Mouse (Mus musculus) spleen, postnatal 4 days (tissue): ENCODE results near the gene Mark4.
A peak's percentile ranks its signal among the peaks of the same experiment; 100 is the strongest.

ENCODE experiments used
- DNase-seq, 2 experiments: peaks; one replicate each; pipeline ENCODE4 v3.0.0; 2022; ENCODE audit warnings: low spot score in 2 of 2

The Mark4 gene

DNA sequence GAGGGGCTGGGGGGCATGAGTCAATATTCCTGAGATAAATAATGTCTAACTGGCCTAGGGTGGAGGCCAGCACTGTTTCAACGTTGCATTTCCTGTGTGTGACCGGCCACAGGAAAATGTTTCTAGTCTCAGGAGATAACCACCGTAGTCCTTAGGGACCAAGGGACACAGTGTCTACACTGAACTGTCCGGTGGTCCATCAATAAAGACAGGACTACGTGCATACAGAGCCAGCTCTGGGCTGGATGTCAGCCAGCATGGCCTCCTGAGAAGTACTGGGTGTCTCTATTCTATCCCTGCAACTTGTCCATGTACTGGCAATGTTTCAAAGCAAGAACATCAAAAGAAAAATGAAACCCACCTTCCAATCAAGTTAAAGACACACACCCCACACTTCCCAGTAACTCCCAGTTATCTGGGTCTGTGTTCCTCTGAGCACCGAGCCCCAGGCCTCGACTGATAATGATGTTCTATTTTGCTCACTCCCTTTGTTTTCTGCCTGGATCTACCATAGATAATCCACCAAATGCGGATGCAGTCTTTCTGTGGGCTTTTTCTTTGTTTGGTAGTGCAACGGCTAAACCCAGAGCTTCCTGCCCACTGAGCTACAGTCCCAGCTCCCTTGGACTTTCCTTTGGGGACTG lies 17.1 kb downstream of the Mark4 start:
- DNase-seq: no peak

DNA sequence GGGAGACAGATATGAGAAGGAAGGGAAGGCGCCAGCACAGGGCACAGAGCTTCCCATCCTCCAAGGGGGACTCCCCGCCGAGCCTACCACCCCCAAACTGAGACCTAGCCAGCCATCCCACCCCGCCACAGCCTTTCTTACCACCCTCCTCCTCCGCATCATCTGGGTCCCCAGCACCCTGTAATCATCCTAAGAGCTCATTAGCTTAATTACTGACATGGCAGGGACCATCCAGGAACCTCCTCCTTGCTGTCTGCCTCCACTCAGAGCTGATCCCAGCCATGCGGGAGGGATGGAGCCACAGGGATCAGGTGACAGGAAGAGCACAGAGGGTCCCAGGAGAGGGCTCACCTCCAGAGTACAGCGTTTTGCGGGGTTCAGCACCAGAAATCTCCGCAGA lies 21.6 kb downstream of the Mark4 start:
- DNase-seq: no peak

DNA sequence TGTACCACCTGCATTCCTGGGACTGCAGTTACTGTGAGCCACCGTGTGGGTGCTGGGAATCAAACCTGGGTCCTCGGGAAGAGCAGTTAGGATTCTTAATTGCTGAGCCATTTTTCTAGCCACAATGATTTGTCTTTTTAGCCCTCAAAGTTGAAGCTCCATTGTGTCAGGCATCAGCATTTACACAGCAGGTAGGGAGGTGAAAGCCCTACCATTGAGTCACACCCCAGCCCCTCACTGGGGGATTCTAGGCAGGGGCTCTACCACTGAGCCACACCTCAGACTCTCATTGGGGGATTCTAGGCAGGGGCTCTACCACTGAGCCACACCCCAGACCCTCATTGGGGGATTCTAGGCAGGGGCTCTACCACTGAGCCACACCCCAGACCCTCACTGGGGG lies 22.3 kb downstream of the Mark4 start:
- DNase-seq: no peak

DNA sequence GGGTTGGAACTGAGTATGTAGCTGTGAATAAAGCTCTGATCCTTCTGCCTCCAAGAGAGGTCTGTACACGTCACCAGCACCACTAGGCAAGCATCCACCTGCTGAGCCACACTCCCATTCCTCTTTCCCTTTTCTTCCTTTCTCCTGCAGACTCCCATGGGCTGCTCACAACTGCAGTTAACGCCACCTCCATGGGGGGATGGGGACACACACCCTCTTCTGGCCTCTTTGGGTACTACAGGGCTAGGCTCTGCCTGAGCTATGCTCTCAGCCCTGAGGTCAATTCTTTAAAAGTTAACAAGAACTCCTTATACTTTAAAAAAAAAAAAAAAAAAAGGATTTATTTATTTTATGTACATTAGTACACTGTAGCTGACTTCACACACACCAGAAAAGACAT lies 26.1 kb downstream of the Mark4 start:
- no peak for DNase-seq

DNA sequence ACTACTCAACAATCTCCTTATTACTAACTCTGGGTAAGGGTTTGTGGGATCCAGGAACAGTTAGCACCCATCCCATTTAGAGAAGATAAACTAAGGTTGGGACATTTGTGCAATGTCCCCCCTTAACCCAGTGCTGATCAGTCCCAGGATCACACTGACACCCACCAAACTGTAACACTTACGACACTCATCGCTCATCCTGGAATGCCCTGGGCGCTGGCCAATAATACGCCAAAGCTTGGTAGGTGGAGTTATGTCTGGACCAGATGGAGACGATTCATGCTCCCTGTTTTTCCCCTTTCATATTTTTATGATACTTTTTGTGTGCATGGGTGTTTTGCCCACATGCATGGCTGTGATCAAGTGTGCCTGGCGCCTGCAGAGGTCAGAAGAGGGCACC lies 28.2 kb downstream of the Mark4 start:
- DNase-seq: no peak

DNA sequence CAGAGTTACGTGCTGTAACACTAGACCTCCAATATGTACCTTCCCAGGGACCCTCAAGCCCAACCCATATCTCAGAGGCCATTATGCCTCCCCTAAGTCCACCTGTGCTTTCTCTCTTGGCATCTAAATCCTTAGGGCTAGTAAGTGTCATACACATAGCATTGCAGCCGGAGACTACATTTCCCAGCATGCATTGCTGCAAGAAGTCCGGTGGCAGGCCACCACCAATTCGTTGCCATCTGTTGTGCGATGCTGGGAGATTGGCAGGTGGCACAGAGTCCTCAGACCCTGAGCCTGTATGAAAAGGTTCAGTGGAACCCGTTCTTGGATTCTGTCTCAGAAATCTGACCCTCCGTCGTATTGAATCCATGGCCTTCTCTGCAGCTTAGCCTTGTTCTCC lies 28.9 kb downstream of the Mark4 start:
- no peak for DNase-seq

DNA sequence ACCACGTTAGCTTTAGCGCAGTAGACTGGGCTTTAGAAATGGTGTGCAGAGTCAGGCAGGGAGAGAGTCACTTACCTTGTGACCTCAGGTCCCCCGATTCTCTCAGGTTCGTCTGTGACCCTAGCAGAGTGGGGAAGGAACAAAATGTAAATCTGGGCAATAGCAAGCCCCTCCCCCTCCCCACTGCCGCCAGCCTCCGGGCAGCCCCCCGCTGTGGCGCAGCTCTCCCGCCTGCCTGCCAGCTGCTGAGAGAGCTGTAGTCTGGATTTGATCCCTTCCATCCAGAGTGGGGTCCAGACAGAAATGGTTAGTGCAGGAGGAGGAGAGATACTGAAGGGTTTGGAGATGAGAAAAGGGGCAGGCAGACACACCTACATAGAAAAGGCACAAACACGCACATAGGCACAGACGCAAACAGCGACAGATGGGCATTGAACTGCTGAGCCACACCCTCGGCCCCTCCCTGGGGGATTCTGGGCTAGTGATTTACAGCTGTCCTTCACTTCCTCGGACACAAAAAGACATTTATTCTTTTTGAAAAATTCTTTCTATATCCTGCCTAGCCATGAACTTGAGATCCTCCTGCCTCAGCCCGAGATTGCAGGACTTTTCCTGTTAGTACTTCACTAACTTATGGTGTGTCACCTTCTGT lies 30.5 kb downstream of the Mark4 start:
- DNase-seq: peak in 1 of 2 experiments; percentile 40

DNA sequence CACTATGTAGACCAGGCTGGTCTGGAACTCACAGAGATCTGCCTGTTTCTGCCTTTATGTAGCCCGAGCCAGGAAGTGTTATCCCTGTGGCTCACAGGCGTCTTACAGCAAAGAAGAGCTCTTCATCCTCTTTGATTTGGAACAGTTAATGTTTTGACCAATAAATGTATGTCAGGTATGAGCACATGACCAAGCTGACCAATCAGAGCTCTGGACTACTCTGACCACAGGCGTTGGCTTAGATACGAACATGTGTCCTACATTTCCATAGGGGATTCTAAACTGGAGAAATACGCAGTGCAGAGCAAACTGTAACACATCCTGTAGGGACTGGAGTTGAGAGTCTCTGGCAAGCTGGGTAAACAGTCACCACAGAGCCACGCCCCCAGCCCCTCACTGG lies 31.7 kb downstream of the Mark4 start:
- no peak for DNase-seq

DNA sequence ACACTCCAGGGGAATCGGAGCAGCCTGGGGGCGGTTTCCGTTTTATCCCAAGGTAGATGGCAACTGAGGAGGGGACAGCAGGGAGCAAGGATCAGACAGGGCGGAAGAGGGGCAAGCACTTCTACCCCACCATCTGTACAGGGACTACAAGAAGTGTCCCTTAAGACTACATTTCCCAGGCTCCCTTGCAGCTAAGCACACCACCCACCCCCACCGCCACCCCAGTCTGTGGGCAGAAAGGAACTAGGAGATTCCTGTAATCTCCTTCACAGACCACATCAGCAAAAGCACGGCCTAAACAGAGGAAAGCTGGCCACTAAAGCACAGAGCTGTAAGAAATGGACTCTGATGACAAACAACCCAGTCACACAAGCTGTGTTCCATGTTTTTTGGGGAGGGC lies 32.3 kb downstream of the Mark4 start:
- DNase-seq: no peak

DNA sequence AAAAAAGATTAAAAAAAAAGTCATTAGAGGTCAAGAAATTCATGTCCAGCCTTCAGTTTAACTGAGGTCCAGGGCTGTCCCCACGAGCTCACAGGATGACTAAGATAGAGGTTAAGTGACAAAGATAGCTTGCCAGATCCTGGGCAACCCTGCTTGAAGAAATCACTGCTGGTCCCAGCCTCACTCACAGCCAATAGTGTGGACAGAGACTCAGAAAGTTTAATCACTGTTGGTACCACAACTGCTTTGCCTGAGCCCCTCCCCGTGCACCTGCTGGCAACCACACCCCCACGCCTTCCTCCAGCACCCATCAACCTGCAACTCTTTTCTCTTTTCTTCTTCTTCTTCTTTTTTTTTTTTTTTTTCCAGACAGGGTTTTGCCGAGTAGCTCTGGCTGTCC lies 34.6 kb downstream of the Mark4 start:
- DNase-seq: no peak

DNA sequence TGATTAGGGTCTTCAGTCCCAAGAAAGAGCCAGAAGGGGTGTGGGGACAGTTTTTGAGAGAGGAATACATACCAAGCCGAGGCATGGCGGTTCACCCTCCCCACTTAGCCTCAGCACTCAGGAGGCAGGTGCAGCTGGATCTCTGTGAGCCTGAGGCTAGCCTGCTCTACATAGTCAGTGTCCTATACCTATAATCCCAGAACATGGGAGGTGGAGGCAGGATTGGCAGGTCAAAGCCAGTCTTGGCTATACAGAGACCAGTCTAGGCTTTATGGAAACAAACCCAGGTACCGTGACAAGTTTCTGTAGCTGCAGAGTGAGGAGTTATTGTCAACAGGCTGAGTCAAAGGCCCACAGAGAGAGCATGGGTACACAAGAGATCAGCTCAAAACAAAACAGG lies 35.5 kb downstream of the Mark4 start:
- no peak for DNase-seq

DNA sequence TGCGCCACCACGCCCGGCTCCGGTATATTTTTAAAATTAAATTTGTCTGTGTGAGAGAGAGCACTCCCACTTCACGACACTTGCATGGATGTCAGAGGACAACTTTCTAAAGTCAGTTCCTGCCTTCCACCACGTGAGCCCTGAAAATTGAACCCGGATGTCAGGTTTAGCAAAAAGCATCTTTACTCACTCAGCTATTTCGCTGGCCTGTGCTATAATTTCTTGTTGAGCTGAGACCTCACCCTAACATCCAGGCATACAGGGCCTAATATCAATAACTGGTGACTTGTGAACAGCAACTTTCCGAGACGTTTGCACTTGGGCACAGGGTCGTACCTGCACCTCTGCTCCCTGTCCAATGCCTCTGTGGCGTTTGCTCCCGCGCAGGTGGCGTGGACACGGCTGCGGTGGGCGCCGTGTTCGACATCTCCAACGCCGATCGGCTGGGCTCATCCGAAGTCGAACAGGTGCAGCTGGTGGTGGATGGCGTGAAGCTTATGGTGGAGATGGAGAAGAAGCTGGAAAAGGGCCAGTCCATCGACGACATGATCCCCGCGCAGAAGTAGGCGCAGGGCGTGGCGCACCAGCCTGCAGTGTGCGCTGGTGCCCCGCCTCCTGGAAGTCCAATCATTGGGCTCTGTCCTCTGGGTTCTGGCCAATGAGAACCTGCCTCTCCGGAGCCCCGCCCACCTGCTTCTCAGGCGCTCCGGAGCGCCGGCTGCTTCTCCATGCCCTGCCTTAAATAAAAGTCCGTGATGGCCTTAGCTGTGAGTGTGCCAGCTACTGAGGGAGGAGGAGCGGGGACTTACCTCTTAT lies 37.6 kb downstream of the Mark4 start:
- peak; percentile 84 to 89 for DNase-seq

DNA sequence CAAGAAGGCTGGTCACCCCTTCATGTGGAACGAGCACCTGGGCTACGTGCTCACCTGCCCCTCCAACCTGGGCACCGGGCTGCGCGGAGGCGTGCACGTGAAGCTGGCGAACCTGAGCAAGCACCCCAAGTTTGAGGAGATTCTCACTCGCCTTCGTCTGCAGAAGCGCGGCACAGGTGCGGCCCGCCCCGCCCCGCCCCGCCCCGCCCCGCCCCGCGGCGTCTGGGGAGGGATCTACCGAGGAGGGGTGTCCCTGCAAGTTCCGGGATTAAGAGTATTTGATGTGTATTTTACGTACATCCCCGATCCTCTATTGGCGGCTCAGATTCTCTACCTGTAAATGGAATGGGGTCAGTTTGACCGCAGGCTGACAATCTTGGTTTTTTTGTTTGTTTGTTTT lies 38.5 kb downstream of the Mark4 start:
- DNase-seq: no peak

DNA sequence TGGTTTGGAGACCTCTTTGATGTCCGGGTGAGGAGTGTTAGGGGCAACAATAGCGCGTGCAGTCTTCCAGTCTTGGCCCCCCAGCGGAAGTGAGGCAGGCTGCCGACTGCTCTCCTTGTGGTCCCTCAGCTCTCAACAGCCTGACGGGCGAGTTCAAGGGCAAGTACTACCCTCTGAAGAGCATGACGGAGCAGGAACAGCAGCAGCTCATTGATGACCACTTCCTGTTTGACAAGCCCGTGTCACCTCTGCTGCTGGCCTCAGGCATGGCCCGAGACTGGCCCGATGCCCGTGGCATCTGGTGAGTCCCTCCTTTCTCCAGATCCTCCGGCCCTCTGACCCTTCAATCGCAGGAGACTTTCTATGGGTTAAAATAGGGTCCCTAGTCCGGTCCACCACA lies 42.0 kb downstream of the Mark4 start:
- DNase-seq: no peak

DNA sequence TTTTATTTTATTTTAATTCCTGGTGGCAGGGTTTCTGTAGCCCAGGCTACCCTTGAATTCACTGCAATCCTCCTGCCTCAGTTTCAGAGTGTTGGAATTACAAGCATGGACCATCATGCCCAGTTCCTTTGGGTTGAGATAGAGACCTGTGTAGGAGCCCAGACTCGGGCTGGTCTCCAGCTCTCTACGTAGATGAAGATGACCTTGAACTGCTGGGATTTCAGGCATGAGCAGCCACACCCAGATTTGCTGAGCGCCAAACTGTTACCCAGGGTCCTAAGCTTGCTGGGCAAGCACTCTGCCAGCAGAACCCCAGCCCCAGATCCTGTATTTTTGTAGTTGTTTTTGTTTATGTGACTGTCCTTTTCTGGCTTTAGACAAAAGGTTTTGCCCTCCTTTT lies 45.1 kb downstream of the Mark4 start:
- DNase-seq: no peak

DNA sequence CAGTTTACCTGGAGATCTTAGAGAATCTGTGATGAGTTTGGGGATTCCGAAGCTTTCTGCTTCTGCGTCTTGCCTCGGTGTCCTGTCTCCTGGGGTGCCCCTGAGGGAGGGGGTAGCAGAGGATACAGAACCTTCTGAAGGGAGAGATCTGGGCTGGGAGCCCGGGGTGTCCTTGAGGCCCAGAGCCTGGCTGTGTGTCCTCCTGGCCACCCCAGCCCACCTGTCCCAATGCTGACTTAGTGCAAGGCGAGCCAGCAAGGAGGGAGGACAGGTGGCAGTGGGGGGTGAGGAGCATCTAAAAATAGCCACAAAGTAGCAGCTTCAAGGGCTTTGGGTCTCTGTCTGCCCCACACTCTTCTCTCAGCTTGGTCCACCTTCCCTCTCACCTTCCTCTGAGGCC lies 46.8 kb downstream of the Mark4 start:
- DNase-seq: no peak

DNA sequence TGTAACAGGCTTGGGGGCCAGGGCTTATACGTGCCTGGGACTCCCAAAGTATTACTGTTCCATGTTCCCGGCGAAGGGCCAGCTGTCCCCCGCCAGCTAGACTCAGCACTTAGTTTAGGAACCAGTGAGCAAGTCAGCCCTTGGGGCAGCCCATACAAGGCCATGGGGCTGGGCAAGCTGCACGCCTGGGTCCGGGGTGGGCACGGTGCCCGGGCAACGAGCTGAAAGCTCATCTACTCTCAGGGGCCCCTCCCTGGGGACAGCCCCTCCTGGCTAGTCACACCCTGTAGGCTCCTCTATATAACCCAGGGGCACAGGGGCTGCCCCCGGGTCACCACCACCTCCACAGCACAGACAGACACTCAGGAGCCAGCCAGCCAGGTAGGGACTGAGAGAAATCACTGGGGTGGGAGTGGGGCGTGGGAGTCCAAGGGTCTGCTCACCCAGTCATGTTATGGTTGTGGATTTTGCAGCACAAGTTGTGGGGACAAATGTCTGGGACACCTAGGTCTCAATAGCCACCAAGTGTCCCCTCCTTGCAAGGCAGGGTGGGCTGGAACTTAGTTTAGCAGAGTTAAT lies 47.8 kb downstream of the Mark4 start:
- DNase-seq: no peak

DNA sequence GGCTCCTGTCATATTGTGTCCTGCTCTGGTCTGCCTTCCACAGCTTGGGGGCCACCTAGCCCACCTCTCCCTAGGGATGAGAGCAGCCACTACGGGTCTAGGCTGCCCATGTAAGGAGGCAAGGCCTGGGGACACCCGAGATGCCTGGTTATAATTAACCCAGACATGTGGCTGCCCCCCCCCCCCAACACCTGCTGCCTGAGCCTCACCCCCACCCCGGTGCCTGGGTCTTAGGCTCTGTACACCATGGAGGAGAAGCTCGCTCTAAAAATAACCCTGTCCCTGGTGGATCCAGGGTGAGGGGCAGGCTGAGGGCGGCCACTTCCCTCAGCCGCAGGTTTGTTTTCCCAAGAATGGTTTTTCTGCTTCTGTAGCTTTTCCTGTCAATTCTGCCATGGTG lies 48.9 kb downstream of the Mark4 start:
- DNase-seq: no peak

DNA sequence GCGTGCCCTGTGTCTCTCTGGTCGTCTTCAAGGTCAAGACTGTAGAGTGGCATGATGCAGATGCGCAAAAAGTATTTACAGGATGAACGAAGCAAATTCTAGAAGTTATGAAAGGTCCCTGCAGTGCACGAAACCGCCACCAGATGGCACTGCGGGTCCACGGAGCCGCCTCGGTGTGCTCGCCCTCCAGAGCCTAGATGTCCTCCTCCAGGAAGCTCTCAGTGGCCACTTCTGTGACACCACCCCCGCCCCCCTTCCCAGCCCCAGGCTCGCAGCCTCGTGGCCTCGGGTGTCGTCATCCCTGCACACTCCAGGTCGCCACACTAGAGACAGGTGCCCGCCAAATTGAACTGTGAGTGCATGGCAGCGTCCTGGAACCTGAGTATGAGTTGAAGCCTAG lies 53.2 kb downstream of the Mark4 start:
- DNase-seq: peak; percentile 80 to 95

DNA sequence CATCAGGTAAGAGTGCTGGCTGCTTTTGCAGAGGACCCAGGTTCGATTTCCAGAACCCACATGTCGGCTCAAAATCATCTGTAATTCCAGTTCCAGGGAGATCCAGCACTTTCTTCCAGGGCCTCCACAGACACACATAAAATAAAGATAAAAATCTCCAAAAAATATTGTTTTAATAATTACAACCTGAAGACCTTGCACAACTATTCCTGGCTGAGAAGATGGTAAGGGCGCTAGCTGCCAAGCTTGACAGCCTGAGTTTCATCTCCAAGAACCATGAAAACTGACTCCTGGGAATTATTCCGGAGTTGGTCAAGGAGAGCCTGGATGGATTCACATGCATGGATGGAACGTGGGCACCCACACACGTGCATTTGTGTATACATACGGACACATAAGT lies 54.1 kb downstream of the Mark4 start, which contains the start of gene Ckm:
Gene Ckm, plus strand, starts transcription at position 301 of the 400 bp plus-strand sequence.
- no peak for DNase-seq

DNA sequence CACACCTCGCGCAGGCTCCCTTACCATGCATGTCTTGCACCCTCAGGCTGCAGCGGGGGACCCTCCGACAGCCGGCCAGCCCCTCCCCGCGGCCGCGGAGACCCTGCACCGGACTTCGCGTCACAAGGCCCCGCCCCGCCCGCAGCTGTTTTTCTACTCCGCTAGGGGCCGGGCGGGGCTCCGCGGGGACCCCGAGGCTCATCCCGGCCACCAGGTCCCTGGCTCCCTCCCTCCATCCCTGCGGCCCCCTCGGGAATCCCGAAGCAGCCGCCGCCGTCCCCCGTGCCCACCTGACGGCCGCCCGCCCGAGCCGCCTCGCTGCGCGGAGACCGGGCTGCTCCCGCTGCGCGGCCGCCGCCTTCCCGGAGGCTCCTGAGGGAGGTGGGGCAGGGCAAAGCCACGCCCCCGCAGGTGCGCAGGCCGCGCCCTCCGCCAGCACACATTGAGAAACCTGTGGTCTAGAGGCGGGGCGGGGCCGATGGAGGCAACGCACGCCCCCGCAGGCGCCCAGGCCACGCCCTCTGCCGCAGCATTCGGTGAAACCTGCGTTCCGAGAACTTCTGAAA lies 54.8 kb downstream of the Mark4 start, which contains the start of gene Klc3:
Gene Klc3, minus strand, starts transcription at position 374 of the 566 bp plus-strand sequence.
- peak; percentile 68 to 80 for DNase-seq

DNA sequence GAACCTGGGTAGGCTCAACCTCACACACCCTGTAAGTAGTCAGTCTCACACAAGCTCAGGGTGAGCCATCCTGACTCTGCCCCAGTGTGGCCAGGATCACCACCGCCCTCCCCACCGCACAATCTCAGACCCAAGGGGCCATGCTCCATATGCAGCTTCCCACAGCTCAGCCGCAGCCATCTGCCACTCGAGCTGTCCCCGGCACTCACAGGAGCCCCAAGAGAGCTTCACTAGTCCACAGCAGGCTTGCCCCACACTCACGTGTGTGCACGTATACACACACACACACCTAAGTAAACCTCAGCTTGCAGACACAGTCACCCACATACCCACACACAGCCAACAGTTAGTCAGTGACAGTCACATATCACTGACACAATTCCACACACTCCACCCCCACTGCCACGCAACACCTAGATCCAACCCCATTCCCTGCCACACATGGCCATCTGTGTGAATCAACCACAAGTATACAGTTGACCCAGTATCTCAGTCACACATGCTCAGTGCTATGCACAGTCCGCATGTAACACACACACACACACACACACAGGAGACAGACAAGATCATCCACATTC lies 56.0 kb downstream of the Mark4 start:
- DNase-seq: no peak
